Mouse (Mus musculus): ENCODE results near the gene Shc2. TPM values are rescaled to one million over a fixed set of nuclear protein-coding genes. Genes with fewer than 3 reads are reported as not detected.

Shc2 gene
- polyA plus RNA-seq, 1 experiment from 2014 or later = 2.1 TPM

- Histone ChIP-seq H3K27me3 (replicated peaks; ENCODE audit: control insufficient read depth, insufficient read depth, low read length) (no peaks in the 10 kb centered on the region), H3K4me1 (replicated peaks; ENCODE audit: control insufficient read depth, insufficient read depth, low read length) (no peaks in the 10 kb centered on the region), H3K27ac (ENCODE audit: low read depth, low read length) (no peak overlapping the region), H3K36me3 (ENCODE audit: control insufficient read depth, insufficient read depth, low read length) (no peaks in the 10 kb centered on the region), H3K4me2 (no peak overlapping the region), H3K9me3 (ENCODE audit: control insufficient read depth, low read length) (no peaks in the 10 kb centered on the region), H3K9ac (ENCODE audit: low read depth, low read length) (no peak overlapping the region), H3K4me3 (ENCODE audit: low read depth, low read length) (no peak overlapping the region)
- ATAC-seq (replicated peaks; ENCODE audit: low FRiP score) (no peak), DNase-seq (ENCODE audit: low spot score) (no peak)
- WGBS = 70% methylated on average over 9 of the region's 9 CpGs
Observed at GRCm38 (mm10) chr10:79584426-79584825, 53.3 kb downstream of the Shc2 start.

GRCm38 (mm10) chr10:79584021-79584420 lies 53.7 kb downstream of the Shc2 start:
- Histone ChIP-seq H3K4me2 (no peak overlapping the region), H3K27me3 (replicated peaks; ENCODE audit: control insufficient read depth, insufficient read depth, low read length) (no peaks in the 10 kb centered on the region), H3K36me3 (ENCODE audit: control insufficient read depth, insufficient read depth, low read length) (no peaks in the 10 kb centered on the region), H3K9me3 (ENCODE audit: control insufficient read depth, low read length) (no peaks in the 10 kb centered on the region), H3K9ac (ENCODE audit: low read depth, low read length) (no peak overlapping the region), H3K4me3 (ENCODE audit: low read depth, low read length) (no peak overlapping the region), H3K4me1 (replicated peaks; ENCODE audit: control insufficient read depth, insufficient read depth, low read length) (no peaks in the 10 kb centered on the region), H3K27ac (ENCODE audit: low read depth, low read length) (no peak overlapping the region)
- DNase-seq (ENCODE audit: low spot score) = no peak
- WGBS = 49% methylated on average over 7 of the region's 7 CpGs
- no peak for ATAC-seq (replicated peaks; ENCODE audit: low FRiP score)

GRCm38 (mm10) chr10:79581501-79581900 lies 56.2 kb downstream of the Shc2 start:
- Histone ChIP-seq H3K4me2 (no peak overlapping the region), H3K4me3 (ENCODE audit: low read depth, low read length) (no peak overlapping the region), H3K27ac (ENCODE audit: low read depth, low read length) (no peak overlapping the region), H3K27me3 (replicated peaks; ENCODE audit: control insufficient read depth, insufficient read depth, low read length) (no peaks in the 10 kb centered on the region), H3K4me1 (replicated peaks; ENCODE audit: control insufficient read depth, insufficient read depth, low read length) (no peaks in the 10 kb centered on the region), H3K36me3 (ENCODE audit: control insufficient read depth, insufficient read depth, low read length) (no peaks in the 10 kb centered on the region), H3K9ac (ENCODE audit: low read depth, low read length) (no peak overlapping the region), H3K9me3 (ENCODE audit: control insufficient read depth, low read length) (no peaks in the 10 kb centered on the region)
- DNase-seq (ENCODE audit: low spot score) (no peak), ATAC-seq (replicated peaks; ENCODE audit: low FRiP score) (no peak)
- WGBS = 82% methylated on average over 8 of the region's 8 CpGs

GRCm38 (mm10) chr10:79580811-79581210 lies 56.9 kb downstream of the Shc2 start:
- 42% methylated on average over 6 of the region's 6 CpGs for WGBS
- H3K9me3 ChIP-seq (ENCODE audit: control insufficient read depth, low read length) = no peaks in the 10 kb centered on the region
- H3K27me3 ChIP-seq (replicated peaks; ENCODE audit: control insufficient read depth, insufficient read depth, low read length) = no peaks in the 10 kb centered on the region
- ATAC-seq (replicated peaks; ENCODE audit: low FRiP score) = no peak
- no peak overlapping the region for H3K4me2 ChIP-seq
- H3K27ac ChIP-seq (ENCODE audit: low read depth, low read length) = no peak overlapping the region
- no peak overlapping the region for H3K4me3 ChIP-seq (ENCODE audit: low read depth, low read length)
- peak; percentile 49 for DNase-seq (ENCODE audit: low spot score)
- H3K4me1 ChIP-seq (replicated peaks; ENCODE audit: control insufficient read depth, insufficient read depth, low read length) = no peaks in the 10 kb centered on the region
- H3K9ac ChIP-seq (ENCODE audit: low read depth, low read length) = no peak overlapping the region
- H3K36me3 ChIP-seq (ENCODE audit: control insufficient read depth, insufficient read depth, low read length) = no peaks in the 10 kb centered on the region

GRCm38 (mm10) chr10:79580356-79580755 lies 57.4 kb downstream of the Shc2 start:
- no peak overlapping the region for H3K27ac ChIP-seq (ENCODE audit: low read depth, low read length)
- DNase-seq (ENCODE audit: low spot score) (no peak), ATAC-seq (replicated peaks; ENCODE audit: low FRiP score) (no peak)
- no peak overlapping the region for H3K9ac ChIP-seq (ENCODE audit: low read depth, low read length)
- no peak overlapping the region for H3K4me2 ChIP-seq
- H3K27me3 ChIP-seq (replicated peaks; ENCODE audit: control insufficient read depth, insufficient read depth, low read length) = no peaks in the 10 kb centered on the region
- WGBS = 58% methylated on average over 7 of the region's 7 CpGs
- no peaks in the 10 kb centered on the region for H3K9me3 ChIP-seq (ENCODE audit: control insufficient read depth, low read length)
- no peak overlapping the region for H3K4me3 ChIP-seq (ENCODE audit: low read depth, low read length)
- H3K36me3 ChIP-seq (ENCODE audit: control insufficient read depth, insufficient read depth, low read length) = no peaks in the 10 kb centered on the region
- H3K4me1 ChIP-seq (replicated peaks; ENCODE audit: control insufficient read depth, insufficient read depth, low read length) = no peaks in the 10 kb centered on the region

- Histone ChIP-seq H3K9me3 (ENCODE audit: control insufficient read depth, low read length) (no peaks in the 10 kb centered on the region), H3K9ac (ENCODE audit: low read depth, low read length) (no peak overlapping the region), H3K4me3 (ENCODE audit: low read depth, low read length) (no peak overlapping the region), H3K27ac (ENCODE audit: low read depth, low read length) (no peak overlapping the region), H3K27me3 (replicated peaks; ENCODE audit: control insufficient read depth, insufficient read depth, low read length) (no peaks in the 10 kb centered on the region), H3K4me1 (replicated peaks; ENCODE audit: control insufficient read depth, insufficient read depth, low read length) (no peaks in the 10 kb centered on the region), H3K4me2 (no peak overlapping the region), H3K36me3 (ENCODE audit: control insufficient read depth, insufficient read depth, low read length) (no peaks in the 10 kb centered on the region)
- ATAC-seq (replicated peaks; ENCODE audit: low FRiP score) (no peak), DNase-seq (ENCODE audit: low spot score) (no peak)
- 74% methylated on average over 12 of the region's 12 CpGs for WGBS
Observed at GRCm38 (mm10) chr10:79579781-79580180, 57.9 kb downstream of the Shc2 start.

GRCm38 (mm10) chr10:79578891-79579290 lies 58.8 kb downstream of the Shc2 start:
- Histone ChIP-seq H3K27me3 (replicated peaks; ENCODE audit: control insufficient read depth, insufficient read depth, low read length) (no peaks in the 10 kb centered on the region), H3K36me3 (ENCODE audit: control insufficient read depth, insufficient read depth, low read length) (no peaks in the 10 kb centered on the region), H3K9ac (ENCODE audit: low read depth, low read length) (no peak overlapping the region), H3K9me3 (ENCODE audit: control insufficient read depth, low read length) (no peaks in the 10 kb centered on the region), H3K4me2 (no peak overlapping the region), H3K4me3 (ENCODE audit: low read depth, low read length) (no peak overlapping the region), H3K27ac (ENCODE audit: low read depth, low read length) (no peak overlapping the region), H3K4me1 (replicated peaks; ENCODE audit: control insufficient read depth, insufficient read depth, low read length) (no peaks in the 10 kb centered on the region)
- DNase-seq (ENCODE audit: low spot score) = no peak
- no peak for ATAC-seq (replicated peaks; ENCODE audit: low FRiP score)
- 67% methylated on average over 7 of the region's 7 CpGs for WGBS

GRCm38 (mm10) chr10:79578276-79578675 lies 59.4 kb downstream of the Shc2 start:
- Histone ChIP-seq H3K4me3 (ENCODE audit: low read depth, low read length) (no peak overlapping the region), H3K36me3 (ENCODE audit: control insufficient read depth, insufficient read depth, low read length) (no peaks in the 10 kb centered on the region), H3K4me2 (no peak overlapping the region), H3K27ac (ENCODE audit: low read depth, low read length) (no peak overlapping the region), H3K4me1 (replicated peaks; ENCODE audit: control insufficient read depth, insufficient read depth, low read length) (no peaks in the 10 kb centered on the region), H3K9me3 (ENCODE audit: control insufficient read depth, low read length) (no peaks in the 10 kb centered on the region), H3K9ac (ENCODE audit: low read depth, low read length) (no peak overlapping the region), H3K27me3 (replicated peaks; ENCODE audit: control insufficient read depth, insufficient read depth, low read length) (no peaks in the 10 kb centered on the region)
- 69% methylated on average over 9 of the region's 9 CpGs for WGBS
- no peak for ATAC-seq (replicated peaks; ENCODE audit: low FRiP score)
- no peak for DNase-seq (ENCODE audit: low spot score)

- Histone ChIP-seq H3K36me3 (ENCODE audit: control insufficient read depth, insufficient read depth, low read length) (no peaks in the 10 kb centered on the region), H3K27me3 (replicated peaks; ENCODE audit: control insufficient read depth, insufficient read depth, low read length) (no peaks in the 10 kb centered on the region), H3K27ac (ENCODE audit: low read depth, low read length) (no peak overlapping the region), H3K9ac (ENCODE audit: low read depth, low read length) (no peak overlapping the region), H3K4me1 (replicated peaks; ENCODE audit: control insufficient read depth, insufficient read depth, low read length) (no peaks in the 10 kb centered on the region), H3K9me3 (ENCODE audit: control insufficient read depth, low read length) (no peaks in the 10 kb centered on the region), H3K4me2 (no peak overlapping the region), H3K4me3 (ENCODE audit: low read depth, low read length) (no peak overlapping the region)
- DNase-seq (ENCODE audit: low spot score) (no peak), ATAC-seq (replicated peaks; ENCODE audit: low FRiP score) (no peak)
- 62% methylated on average over 4 of the region's 4 CpGs for WGBS
Observed at GRCm38 (mm10) chr10:79577376-79577775, 60.3 kb downstream of the Shc2 start.
